Mouse (Mus musculus) embryonic fibroblast, embryonic 13.5 days (primary cell): Measurements from ENCODE around the gene Polr3b.

Experiments
- CTCF ChIP-seq: IDR thresholded peaks from 2 replicates; pipeline ENCODE4 v1.5.1; 2011; ENCODE audit warnings: mild to moderate bottlenecking, control low read depth, low read length, moderate library complexity, borderline replicate concordance; ENCODE audit not compliant: insufficient read depth
- POLR2A ChIP-seq: IDR thresholded peaks from 2 replicates; pipeline ENCODE4 v1.6.1; 2011; ENCODE audit warnings: low read depth, mild to moderate bottlenecking, control low read depth, low read length, moderate library complexity

DNA sequence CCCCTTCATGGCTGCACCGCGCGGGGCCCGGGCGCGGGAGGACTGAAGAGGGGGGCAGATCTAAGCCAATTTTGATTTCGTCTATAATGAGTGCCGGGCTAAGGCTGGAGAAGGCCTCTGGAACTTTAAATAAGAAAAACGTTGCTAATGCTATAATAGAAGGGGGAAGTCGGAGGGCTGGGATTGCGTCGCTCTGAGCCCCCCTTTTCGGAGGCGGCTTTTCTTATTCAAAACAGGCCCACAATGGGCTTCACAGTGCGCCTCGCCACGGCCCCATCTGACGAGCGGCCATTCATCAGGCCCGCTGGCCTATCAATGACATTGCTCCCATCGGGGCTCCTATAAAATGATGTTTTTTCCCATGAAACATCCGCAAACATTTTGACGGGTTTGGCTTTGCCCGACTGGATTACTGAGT, 133.7 kb downstream of the Polr3b start, which contains the start of gene Rfx4:
- TF ChIP-seq CTCF = no peak
- TF ChIP-seq POLR2A = no peak
